Mouse (Mus musculus): Measurements from ENCODE around the gene Ogdh. TPM values are rescaled to one million over a fixed set of nuclear protein-coding genes. Genes with fewer than 3 reads are reported as not detected.

The Ogdh gene
- polyA plus RNA-seq, 1 experiment from 2014 or later, result 155 TPM

GRCm38 (mm10) chr11:6318559-6318958 is 27.1 kb downstream of the Ogdh start:
- Histone ChIP-seq H3K9ac (replicated peaks; ENCODE audit: low read length) (no peak overlapping the region), H3K4me1 (ENCODE audit: insufficient read depth, low read length) (no peaks in the 10 kb centered on the region), H3K36me3 (ENCODE audit: insufficient read depth, low read length) (peaks cover 33% of the 10 kb centered on the region), H3K9me3 (ENCODE audit: low read length) (no peaks in the 10 kb centered on the region), H3K27ac (ENCODE audit: low read length) (no peak overlapping the region), H3K4me2 (replicated peaks; ENCODE audit: low read depth, low read length) (no peak overlapping the region), H3K27me3 (ENCODE audit: insufficient read depth, low read length) (no peaks in the 10 kb centered on the region), H3K4me3 (ENCODE audit: low read length) (no peak overlapping the region)
- WGBS, result 93% methylated on average over 5 of the region's 5 CpGs
- no peak for ATAC-seq (ENCODE audit: low FRiP score, low TSS enrichment)

- ATAC-seq (ENCODE audit: low FRiP score, low TSS enrichment), result no peak
Observed at GRCm38 (mm10) chr11:6319374-6319773, 27.9 kb downstream of the Ogdh start.

GRCm38 (mm10) chr11:6322086-6322485 is 30.7 kb downstream of the Ogdh start:
- Histone ChIP-seq H3K9ac (replicated peaks; ENCODE audit: low read length) (no peak overlapping the region), H3K27ac (ENCODE audit: low read length) (no peak overlapping the region), H3K4me1 (ENCODE audit: insufficient read depth, low read length) (no peaks in the 10 kb centered on the region), H3K27me3 (ENCODE audit: insufficient read depth, low read length) (no peaks in the 10 kb centered on the region), H3K9me3 (ENCODE audit: low read length) (no peaks in the 10 kb centered on the region), H3K4me2 (replicated peaks; ENCODE audit: low read depth, low read length) (no peak overlapping the region), H3K4me3 (ENCODE audit: low read length) (no peak overlapping the region), H3K36me3 (ENCODE audit: insufficient read depth, low read length) (peaks cover 23% of the 10 kb centered on the region)
- no peak for ATAC-seq (ENCODE audit: low FRiP score, low TSS enrichment)
- 80% methylated on average over 2 of the region's 2 CpGs for WGBS

More at GRCm38 (mm10) chr11:6319374-6319773, 27.9 kb downstream of the Ogdh start:
- Histone ChIP-seq H3K9ac (replicated peaks; ENCODE audit: low read length) (no peak overlapping the region), H3K36me3 (ENCODE audit: insufficient read depth, low read length) (peaks cover 33% of the 10 kb centered on the region), H3K27ac (ENCODE audit: low read length) (no peak overlapping the region), H3K27me3 (ENCODE audit: insufficient read depth, low read length) (no peaks in the 10 kb centered on the region), H3K9me3 (ENCODE audit: low read length) (no peaks in the 10 kb centered on the region), H3K4me2 (replicated peaks; ENCODE audit: low read depth, low read length) (no peak overlapping the region), H3K4me3 (ENCODE audit: low read length) (no peak overlapping the region), H3K4me1 (ENCODE audit: insufficient read depth, low read length) (no peaks in the 10 kb centered on the region)
- WGBS, result 88% methylated on average over 2 of the region's 2 CpGs

GRCm38 (mm10) chr11:6323348-6323747 is 31.9 kb downstream of the Ogdh start:
- no peak overlapping the region for H3K4me2 ChIP-seq (replicated peaks; ENCODE audit: low read depth, low read length)
- no peak for ATAC-seq (ENCODE audit: low FRiP score, low TSS enrichment)
- no peak overlapping the region for H3K9ac ChIP-seq (replicated peaks; ENCODE audit: low read length)
- H3K27me3 ChIP-seq (ENCODE audit: insufficient read depth, low read length), result no peaks in the 10 kb centered on the region
- no peak overlapping the region for H3K4me3 ChIP-seq (ENCODE audit: low read length)
- no peak overlapping the region for H3K27ac ChIP-seq (ENCODE audit: low read length)
- no peaks in the 10 kb centered on the region for H3K9me3 ChIP-seq (ENCODE audit: low read length)
- 87% methylated on average over 5 of the region's 5 CpGs for WGBS
- H3K4me1 ChIP-seq (ENCODE audit: insufficient read depth, low read length), result no peaks in the 10 kb centered on the region
- peaks cover 14% of the 10 kb centered on the region; the same call in 1 of the 2 replicates for H3K36me3 ChIP-seq (ENCODE audit: insufficient read depth, low read length)

- Histone ChIP-seq H3K36me3 (ENCODE audit: insufficient read depth, low read length) (peaks cover 11% of the 10 kb centered on the region; the same call in 1 of the 2 replicates), H3K4me3 (ENCODE audit: low read length) (no peak overlapping the region), H3K9me3 (ENCODE audit: low read length) (no peaks in the 10 kb centered on the region), H3K4me1 (ENCODE audit: insufficient read depth, low read length) (no peaks in the 10 kb centered on the region), H3K27ac (ENCODE audit: low read length) (no peak overlapping the region), H3K27me3 (ENCODE audit: insufficient read depth, low read length) (no peaks in the 10 kb centered on the region), H3K9ac (replicated peaks; ENCODE audit: low read length) (no peak overlapping the region), H3K4me2 (replicated peaks; ENCODE audit: low read depth, low read length) (no peak overlapping the region)
- 84% methylated on average over 7 of the region's 7 CpGs for WGBS
- ATAC-seq (ENCODE audit: low FRiP score, low TSS enrichment), result no peak
Observed at GRCm38 (mm10) chr11:6331256-6331655, 39.8 kb downstream of the Ogdh start.

DNA sequence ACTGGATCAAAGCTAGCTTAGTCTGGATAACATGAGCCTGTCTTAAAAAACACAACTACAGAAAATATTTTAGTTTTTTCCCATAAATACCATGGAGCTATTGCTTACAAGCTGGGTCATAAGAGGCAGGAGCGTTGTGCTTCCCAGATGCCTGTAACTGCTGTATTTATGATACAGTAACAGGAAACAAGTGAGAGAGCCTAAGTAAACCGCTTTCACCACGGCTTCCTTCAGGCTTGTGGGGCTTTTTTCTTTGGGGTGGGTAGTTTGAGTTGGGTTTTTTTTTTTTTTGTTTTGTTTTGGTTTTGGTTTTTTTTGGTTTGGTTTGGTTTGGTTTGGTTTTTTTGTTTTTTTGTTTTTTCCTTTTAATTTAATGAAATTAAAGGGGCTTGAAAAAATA is 41.2 kb downstream of the Ogdh start:
- WGBS, result 68% methylated on average over 3 of the region's 3 CpGs
- ATAC-seq (ENCODE audit: low FRiP score, low TSS enrichment), result no peak

GRCm38 (mm10) chr11:6333403-6333802 is 42.0 kb downstream of the Ogdh start:
- H3K4me2 ChIP-seq (replicated peaks; ENCODE audit: low read depth, low read length), result no peak overlapping the region
- H3K9ac ChIP-seq (replicated peaks; ENCODE audit: low read length), result no peak overlapping the region
- ATAC-seq (ENCODE audit: low FRiP score, low TSS enrichment), result no peak
- no peaks in the 10 kb centered on the region for H3K9me3 ChIP-seq (ENCODE audit: low read length)
- H3K4me1 ChIP-seq (ENCODE audit: insufficient read depth, low read length), result no peaks in the 10 kb centered on the region
- no peaks in the 10 kb centered on the region for H3K27me3 ChIP-seq (ENCODE audit: insufficient read depth, low read length)
- WGBS, result 90% methylated on average over 7 of the region's 7 CpGs
- H3K4me3 ChIP-seq (ENCODE audit: low read length), result no peak overlapping the region
- peaks cover 24% of the 10 kb centered on the region; the same call in 1 of the 2 replicates for H3K36me3 ChIP-seq (ENCODE audit: insufficient read depth, low read length)
- H3K27ac ChIP-seq (ENCODE audit: low read length), result no peak overlapping the region

More for the DNA sequence above, 41.2 kb downstream of the Ogdh start:
- no peak overlapping the region for H3K27ac ChIP-seq (ENCODE audit: low read length)
- H3K9me3 ChIP-seq (ENCODE audit: low read length), result no peaks in the 10 kb centered on the region
- H3K4me2 ChIP-seq (replicated peaks; ENCODE audit: low read depth, low read length), result no peak overlapping the region
- H3K4me3 ChIP-seq (ENCODE audit: low read length), result no peak overlapping the region
- H3K27me3 ChIP-seq (ENCODE audit: insufficient read depth, low read length), result no peaks in the 10 kb centered on the region
- H3K9ac ChIP-seq (replicated peaks; ENCODE audit: low read length), result no peak overlapping the region
- H3K36me3 ChIP-seq (ENCODE audit: insufficient read depth, low read length), result peaks cover 16% of the 10 kb centered on the region; the same call in 1 of the 2 replicates
- no peaks in the 10 kb centered on the region for H3K4me1 ChIP-seq (ENCODE audit: insufficient read depth, low read length)

- no peak for ATAC-seq (ENCODE audit: low FRiP score, low TSS enrichment)
- Histone ChIP-seq H3K27me3 (ENCODE audit: insufficient read depth, low read length) (no peaks in the 10 kb centered on the region), H3K4me2 (replicated peaks; ENCODE audit: low read depth, low read length) (no peak overlapping the region), H3K36me3 (ENCODE audit: insufficient read depth, low read length) (peaks cover 36% of the 10 kb centered on the region), H3K9ac (replicated peaks; ENCODE audit: low read length) (no peak overlapping the region), H3K4me3 (ENCODE audit: low read length) (no peak overlapping the region), H3K9me3 (ENCODE audit: low read length) (no peaks in the 10 kb centered on the region), H3K27ac (ENCODE audit: low read length) (no peak overlapping the region), H3K4me1 (ENCODE audit: insufficient read depth, low read length) (no peaks in the 10 kb centered on the region)
- 92% methylated on average over 7 of the region's 7 CpGs for WGBS
Observed at GRCm38 (mm10) chr11:6335321-6335720, 43.9 kb downstream of the Ogdh start.

DNA sequence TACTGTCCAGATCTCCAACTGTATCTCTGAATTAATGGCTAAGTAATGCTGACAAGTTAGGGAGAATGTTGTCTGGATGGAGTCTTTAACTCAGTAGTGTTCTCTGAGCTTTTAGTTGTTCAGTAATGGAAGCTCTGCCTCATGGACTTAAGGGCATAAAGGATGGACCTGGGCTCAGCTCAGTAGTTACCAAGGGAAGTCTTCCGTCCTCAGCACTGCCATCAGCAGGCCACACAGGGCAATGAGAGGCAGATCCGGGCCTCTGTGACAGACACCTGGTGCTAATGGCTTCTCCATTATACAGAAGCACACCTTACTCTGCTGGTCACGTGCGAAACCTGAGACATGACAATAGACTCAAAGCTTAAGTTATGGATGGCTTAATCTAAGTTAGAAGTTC is 45.3 kb downstream of the Ogdh start:
- H3K36me3 ChIP-seq (ENCODE audit: insufficient read depth, low read length), result peaks cover 47% of the 10 kb centered on the region
- whole genome bisulfite sequencing, result 82% methylated on average over 4 of the region's 4 CpGs
- H3K4me3 ChIP-seq (ENCODE audit: low read length), result no peak overlapping the region
- no peak overlapping the region for H3K4me2 ChIP-seq (replicated peaks; ENCODE audit: low read depth, low read length)
- H3K9me3 ChIP-seq (ENCODE audit: low read length), result no peaks in the 10 kb centered on the region
- no peak overlapping the region for H3K9ac ChIP-seq (replicated peaks; ENCODE audit: low read length)
- H3K27me3 ChIP-seq (ENCODE audit: insufficient read depth, low read length), result no peaks in the 10 kb centered on the region
- H3K4me1 ChIP-seq (ENCODE audit: insufficient read depth, low read length), result no peaks in the 10 kb centered on the region
- H3K27ac ChIP-seq (ENCODE audit: low read length), result no peak overlapping the region
- ATAC-seq (ENCODE audit: low FRiP score, low TSS enrichment), result no peak

- Histone ChIP-seq H3K9ac (replicated peaks; ENCODE audit: low read length) (no peak overlapping the region), H3K27ac (ENCODE audit: low read length) (no peak overlapping the region), H3K4me2 (replicated peaks; ENCODE audit: low read depth, low read length) (no peak overlapping the region), H3K4me1 (ENCODE audit: insufficient read depth, low read length) (no peaks in the 10 kb centered on the region), H3K36me3 (ENCODE audit: insufficient read depth, low read length) (peaks cover 75% of the 10 kb centered on the region), H3K9me3 (ENCODE audit: low read length) (no peaks in the 10 kb centered on the region), H3K27me3 (ENCODE audit: insufficient read depth, low read length) (no peaks in the 10 kb centered on the region), H3K4me3 (ENCODE audit: low read length) (no peak overlapping the region)
- 95% methylated on average over 4 of the region's 4 CpGs for WGBS
- no peak for ATAC-seq (ENCODE audit: low FRiP score, low TSS enrichment)
Observed at GRCm38 (mm10) chr11:6345956-6346355, 54.5 kb downstream of the Ogdh start.
